Mouse (Mus musculus) liver, embryonic 15.5 days (tissue): ENCODE data around the gene Gpr88. TPM values are rescaled to one million over a fixed set of nuclear protein-coding genes. Genes with fewer than 3 reads are reported as not detected.

Experiments used
- polyA plus RNA-seq: library from polyadenylated mRNA; unstranded; fragments of >200 nt; fragmentation: Nextera tagmentation; extraction: Ambion mirVana; gene quantifications from 2 replicates; pipeline ENCODE4 v1.2.1, GENCODE M21; 2015

Gene Gpr88
- polyA plus RNA-seq, 1 experiment from 2014 or later: 0.17 TPM

Other genes with a start within 250 kb of the Gpr88 start
- gene Slc30a7, start 246.1 kb downstream of the Gpr88 start, polyA plus RNA-seq: 11.3 and 11.4 TPM in 2 replicates
- gene Extl2, start 246.0 kb downstream of the Gpr88 start, polyA plus RNA-seq: 3.1 and 3.8 TPM in 2 replicates
- gene Vcam1, start 123.8 kb downstream of the Gpr88 start, polyA plus RNA-seq: 85.4 and 97.8 TPM in 2 replicates
- gene Cdc14a, start 170.5 kb upstream of the Gpr88 start, polyA plus RNA-seq: 1.9 and 2.1 TPM in 2 replicates